Comparison of ENCODE assay signal across 21 mouse cellular contexts in genomic region chr7:98800435-98800834, GRCm38 (mm10). TPM values are rescaled to one million over a fixed set of nuclear protein-coding genes. Genes with fewer than 3 reads are reported as not detected.
A peak's percentile ranks its signal among the peaks of the same experiment; 100 is the strongest.
DNase-seq lines count a peak whose midpoint lies in the region; ATAC-seq and TF ChIP-seq lines count a peak whose summit lies in the region.
"Had no signal": no experiment of that assay in that cellular context is flagged by ENCODE, and none has a peak within 500 bp of the region (broad histone marks: within the 10 kb centered on the region; RNA-seq: fewer than 3 reads in every experiment).

No protein-coding gene starts in this region.

- no peaks in the 10 kb centered on the region for H3K27me3 ChIP-seq in small intestine, adult 2 months (ENCODE audit: control insufficient read depth, insufficient read depth, low read length)
- H3K27me3 ChIP-seq: embryonic facial prominence, embryonic 13.5 days; forebrain, embryonic 15.5 days; intestine, embryonic 15.5 days had no signal

- no peak for TF ChIP-seq POLR2A in small intestine, adult 2 months (IDR thresholded peaks at IDR 0.05; ENCODE audit: low read depth, low read length)

- H3K27ac ChIP-seq in layer of hippocampus, adult 2 months, result peak overlapping the region; percentile 36; the same call in 1 of the 2 replicates
- H3K27ac ChIP-seq in small intestine, adult 2 months (ENCODE audit: insufficient read depth, low read depth, low read length), result 0 out of 2 replicates have a peak overlapping the region, but pooled peaks have one; percentile 7
- H3K27ac ChIP-seq: forebrain, embryonic 15.5 days; hindbrain, embryonic 14.5 days; intestine, embryonic 15.5 days; limb, embryonic 10.5 days had no signal

- H3K4me3 ChIP-seq in layer of hippocampus, adult 2 months, result no peak overlapping the region
- H3K4me3 ChIP-seq in small intestine, adult 2 months (ENCODE audit: low read depth, low read length), result no peak overlapping the region
- H3K4me3 ChIP-seq: embryonic facial prominence, embryonic 13.5 days; forebrain, embryonic 15.5 days; intestine, embryonic 15.5 days; limb, embryonic 10.5 days had no signal

- no peak for DNase-seq in frontal cortex, postnatal 25 days (ENCODE audit: low spot score in 2 of 2)
- peak in 1 of 2 experiments; percentile 42 for DNase-seq in layer of hippocampus, adult 2 months (ENCODE audit: low spot score in 2 of 2)
- DNase-seq in layer of hippocampus, postnatal 36 days, result no peak
- peak; percentile 11 to 33 for DNase-seq in right cerebral cortex, adult 2 months (ENCODE audit: low spot score in 2 of 2)
- no peak for DNase-seq in right cerebral cortex, postnatal 10 days (ENCODE audit: low spot score in 2 of 2)
- DNase-seq: adrenal gland, adult 8-10 months; cerebellum, postnatal 10 days; kidney, adult 9 months; kidney, postnatal 25 days; lung, adult 18-20 months; lung, postnatal 14 days had no signal

- H3K36me3 ChIP-seq in small intestine, adult 2 months (ENCODE audit: control insufficient read depth, insufficient read depth, low read length), result no peaks in the 10 kb centered on the region
- H3K36me3 ChIP-seq: embryonic facial prominence, embryonic 13.5 days; forebrain, embryonic 15.5 days; G1E; intestine, embryonic 15.5 days; limb, embryonic 10.5 days had no signal

- no peaks in the 10 kb centered on the region for H3K4me1 ChIP-seq in small intestine, adult 2 months (ENCODE audit: control insufficient read depth, insufficient read depth, insufficient read length, low read length)

- 64% methylated on average over 8 of the region's 8 CpGs for WGBS in small intestine, adult 2 months

- ATAC-seq in frontal cortex, adult (ENCODE audit: low TSS enrichment), result peak; percentile 85
- no peak for ATAC-seq in erythroid progenitor cell, adult 5-6 weeks (replicated peaks; ENCODE audit: low FRiP score, poor library complexity, severe bottlenecking)
- ATAC-seq: CD4-positive, CD25-positive, alpha-beta regulatory T cell, adult 4 months; forebrain, embryonic 15.5 days had no signal

- TF ChIP-seq CTCF in layer of hippocampus, adult 2 months (conservative IDR thresholded peaks at IDR 0.05), result no peak
- TF ChIP-seq CTCF in small intestine, adult 2 months (IDR thresholded peaks at IDR 0.05; ENCODE audit: extremely low read depth, insufficient read length, insufficient replicate concordance, low read depth, low read length), result no peak

RNA-seq across cellular contexts. Expression of gene Wnt11, which starts 34.5 kb away (rescaled TPM):
- total RNA-seq in layer of hippocampus, adult 2 months (2021), result 1 to 10 TPM; 2.0 to 2.5 TPM
- total RNA-seq in layer of hippocampus, postnatal 36 days (2021), result 1 to 10 TPM; 1.6 to 2.0 TPM
- polyA plus RNA-seq in small intestine, adult 2 months (2012; rRNA removed), result 2.8 and 18.6 TPM in 2 replicates
- not detected in 2 replicates for total RNA-seq in erythroid progenitor cell, adult 5-6 weeks (2015; ENCODE audit: low replicate concordance)
- not detected in 2 replicates for total RNA-seq in erythroid progenitor cell, adult 5-6 weeks (2017; ENCODE audit: low replicate concordance)
- total RNA-seq: G1E had no signal
- polyA plus RNA-seq: CD4-positive, CD25-positive, alpha-beta regulatory T cell, adult 4 months; G1E had no signal

Comparison
In these comparisons a context has a peak if more than half of its experiments do, and no peak if none do; other contexts are left out.
1. DNase-seq: peak in right cerebral cortex, adult 2 months (2 of 2); none in frontal cortex, postnatal 25 days (0 of 2), layer of hippocampus, postnatal 36 days (0 of 2) and right cerebral cortex, postnatal 10 days (0 of 2).